Mouse (Mus musculus): ENCODE measurements around the gene Rab9. TPM values are rescaled to one million over a fixed set of nuclear protein-coding genes. Genes with fewer than 3 reads are reported as not detected.

The Rab9 gene
- polyA plus RNA-seq (2012; rRNA removed; ENCODE audit: low replicate concordance), result 3.3 and 8.8 TPM in 2 replicates

DNA sequence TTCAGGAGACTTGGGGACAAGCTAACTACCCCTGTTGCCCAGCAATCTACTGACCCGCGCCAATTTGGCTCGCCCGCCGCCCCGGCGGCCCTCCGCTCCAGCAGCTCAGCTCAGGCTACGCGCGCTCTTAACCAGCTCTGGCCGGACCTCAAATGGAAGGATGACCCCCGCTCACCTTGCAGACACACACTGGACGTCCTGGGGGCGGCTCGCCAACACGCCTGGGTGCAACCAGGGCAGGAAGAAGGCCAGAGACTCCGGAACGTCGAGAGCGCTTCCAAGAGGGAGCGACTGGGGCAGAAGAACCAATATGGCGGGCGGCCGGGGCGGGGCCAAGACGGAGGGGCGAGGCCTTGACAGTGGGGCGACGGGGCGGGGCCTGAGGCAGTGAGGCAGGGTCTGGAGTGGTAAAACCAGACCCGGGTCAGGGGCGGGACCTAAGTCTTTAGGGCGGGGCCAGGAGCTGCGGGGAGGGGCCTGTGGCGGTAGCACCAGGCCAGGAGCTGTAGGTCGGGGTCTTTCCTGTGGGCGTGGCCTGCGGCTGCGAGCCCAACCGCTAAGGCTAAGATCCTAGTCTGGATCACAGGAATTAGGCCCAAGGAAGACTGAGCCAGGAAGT, at the start of gene Rab9:
Rab9 (minus strand) TSS at position 503 of the 619 bp plus-strand sequence.

DNA sequence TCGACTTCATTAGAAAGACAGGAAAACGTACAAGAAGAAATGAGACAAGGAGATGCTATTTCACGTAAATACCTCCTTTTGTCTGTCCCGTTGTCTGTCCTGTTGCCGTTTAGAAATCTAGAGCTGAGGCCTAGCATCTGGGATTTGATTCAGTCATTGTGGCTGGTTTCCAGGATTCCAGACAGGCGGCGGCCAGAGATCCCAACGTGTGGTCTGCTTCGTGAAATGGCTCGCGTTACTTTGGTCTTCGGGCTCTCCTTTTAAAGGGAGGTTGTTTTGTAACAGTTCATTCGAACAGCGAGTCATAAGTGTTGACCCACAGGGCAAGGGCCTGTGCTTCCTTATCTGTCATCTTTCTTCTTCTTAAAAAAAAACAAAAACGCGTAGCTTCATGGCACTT, 38.7 kb upstream of the Rab9 start, which contains the start of gene Tceanc:
Tceanc (minus strand) TSS at position 223 of the 400 bp plus-strand sequence.

DNA sequence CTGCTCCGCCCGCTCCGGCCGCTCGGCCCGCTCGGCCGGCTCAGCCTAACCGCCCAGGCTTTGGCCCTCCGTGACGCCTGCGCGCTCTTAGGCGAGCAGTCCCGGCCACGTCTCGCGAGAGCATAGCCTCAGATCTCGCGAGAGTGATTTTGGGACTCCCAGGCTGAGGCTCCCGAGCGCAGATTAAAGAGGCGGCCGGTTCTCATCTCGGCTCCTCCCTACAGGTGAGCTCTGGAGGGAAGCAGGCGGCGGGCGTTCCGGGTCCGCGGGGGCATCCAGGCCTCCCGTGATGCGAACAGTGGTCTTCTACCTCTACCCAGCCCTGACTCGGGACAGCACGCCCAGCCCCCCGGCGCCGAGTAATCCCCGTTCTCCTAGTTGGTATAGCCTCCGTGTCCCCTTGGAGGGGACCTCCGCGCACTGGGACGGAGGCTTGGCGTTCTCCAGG, 39.0 kb downstream of the Rab9 start, which contains the start of gene Ofd1:
Ofd1 (minus strand) TSS at position 89 of the 448 bp plus-strand sequence.

DNA sequence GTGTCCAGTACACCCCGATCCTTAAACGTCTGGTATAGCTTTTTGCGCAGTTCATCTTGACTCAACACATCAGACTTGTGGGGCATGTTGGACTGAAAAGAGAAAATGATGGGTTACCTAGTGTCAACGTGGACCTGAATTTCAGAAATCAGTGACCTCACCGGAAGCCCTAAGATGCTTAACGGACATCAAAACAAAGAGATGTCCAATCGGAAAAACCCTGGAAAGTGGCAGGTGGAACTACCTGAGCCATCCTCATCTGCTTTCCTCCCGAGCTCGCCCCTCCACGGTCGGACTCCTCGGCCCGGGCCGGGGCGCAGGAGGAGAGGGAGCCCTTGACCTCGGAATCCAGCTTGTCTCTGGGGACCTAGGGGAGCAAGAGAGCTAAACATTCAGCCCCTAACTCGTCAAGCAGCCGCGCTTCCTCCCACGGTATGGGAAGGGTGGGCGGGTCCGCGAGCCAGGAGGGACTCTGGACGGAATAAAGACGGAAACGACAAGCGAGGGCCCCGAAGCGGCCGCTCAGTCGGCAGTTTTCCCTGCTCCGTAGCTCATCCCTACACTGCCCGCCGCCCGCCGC, 39.5 kb downstream of the Rab9 start, which contains the start of gene Trappc2:
Trappc2 (plus strand) TSS at position 539 of the 580 bp plus-strand sequence.

Other genes starting within 250 kb of the Rab9 start
- 8.9 and 13.0 TPM in 2 replicates for gene Gpm6b, start 241.0 kb downstream of the Rab9 start, polyA plus RNA-seq (2012; rRNA removed; ENCODE audit: low replicate concordance)
- 1.7 and 7.4 TPM in 2 replicates for gene Trappc2, start 39.3 kb downstream of the Rab9 start, polyA plus RNA-seq (2012; rRNA removed; ENCODE audit: low replicate concordance)
- 1.1 and 1.2 TPM in 2 replicates for gene Ofd1, start 39.2 kb downstream of the Rab9 start, polyA plus RNA-seq (2012; rRNA removed; ENCODE audit: low replicate concordance)
- gene Tceanc, start 38.7 kb upstream of the Rab9 start, polyA plus RNA-seq (2012; rRNA removed; ENCODE audit: low replicate concordance), result 1.2 and 1.9 TPM in 2 replicates
- gene Egfl6, start 105.9 kb upstream of the Rab9 start, polyA plus RNA-seq (2012; rRNA removed; ENCODE audit: low replicate concordance), result 0.29 and 0.62 TPM in 2 replicates

Measured in mammary gland, adult 2 months (tissue).